Mouse (Mus musculus): ENCODE measurements around the gene Rtn4ip1.

DNA sequence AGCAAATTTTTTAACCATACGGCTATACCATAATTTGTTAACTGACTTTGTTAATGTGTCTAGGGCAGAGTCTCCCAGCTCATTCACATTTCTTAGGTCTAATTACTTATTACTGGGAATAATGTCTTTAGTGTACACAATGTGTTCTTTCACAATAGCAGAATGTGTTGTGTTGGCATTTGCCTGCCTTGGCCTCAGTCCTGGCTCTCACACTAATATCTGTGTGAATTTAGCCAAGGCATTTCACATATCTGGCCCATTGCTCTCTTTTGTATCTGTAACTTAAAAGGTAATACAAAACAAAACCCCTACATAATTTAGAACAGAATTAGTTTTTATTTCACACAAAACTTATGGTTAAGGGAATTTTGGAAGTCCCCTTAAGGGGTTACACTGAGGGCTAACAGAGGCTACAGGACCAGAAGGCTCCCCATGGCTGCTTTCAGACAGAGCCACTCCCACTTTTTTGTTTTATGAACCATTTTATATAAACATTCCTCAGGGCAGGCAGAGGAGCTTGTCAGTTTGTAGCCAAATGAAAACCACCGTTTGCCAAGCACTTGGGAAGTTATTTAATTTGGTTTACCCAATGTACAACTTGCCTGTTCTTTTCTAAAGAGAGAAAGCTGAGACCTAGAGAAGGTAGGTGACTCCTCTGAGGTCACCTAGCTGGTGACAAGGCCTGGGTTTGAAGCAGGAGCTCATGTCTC, 98.7 kb downstream of the Rtn4ip1 start:
- TF ChIP-seq POLR2A (IDR thresholded peaks at IDR 0.05; ENCODE audit: borderline replicate concordance, extremely low read depth, low read depth, low read length) = no peak
- no peak for TF ChIP-seq CTCF (IDR thresholded peaks at IDR 0.05; ENCODE audit: insufficient read depth, low read length)

All from lung, adult 2 months (tissue).